Mouse (Mus musculus): ENCODE measurements at regions not wholly inside any gene's neighbourhood (a gene's known extent, or its start where the extent isn't known, plus 50 kb on each side); places are given as distances from the start of the nearest gene placed in this dataset.

- H3K4me2 ChIP-seq (replicated peaks): no peak overlapping the region
- no peaks in the 10 kb centered on the region for H3K9me3 ChIP-seq
- ATAC-seq: no peak
- no peak overlapping the region for H3K4me3 ChIP-seq (replicated peaks)
- H3K9ac ChIP-seq (replicated peaks): no peak overlapping the region
- no peaks in the 10 kb centered on the region for H3K27me3 ChIP-seq
- H3K4me1 ChIP-seq (replicated peaks): no peaks in the 10 kb centered on the region
- H3K36me3 ChIP-seq: no peaks in the 10 kb centered on the region
- no peak overlapping the region for H3K27ac ChIP-seq
- 60% methylated on average over 8 of the region's 8 CpGs for WGBS
Measured at GRCm38 (mm10) chr2:116942321-116942791, 63.9 kb downstream of the Tmco5 start.

DNA sequence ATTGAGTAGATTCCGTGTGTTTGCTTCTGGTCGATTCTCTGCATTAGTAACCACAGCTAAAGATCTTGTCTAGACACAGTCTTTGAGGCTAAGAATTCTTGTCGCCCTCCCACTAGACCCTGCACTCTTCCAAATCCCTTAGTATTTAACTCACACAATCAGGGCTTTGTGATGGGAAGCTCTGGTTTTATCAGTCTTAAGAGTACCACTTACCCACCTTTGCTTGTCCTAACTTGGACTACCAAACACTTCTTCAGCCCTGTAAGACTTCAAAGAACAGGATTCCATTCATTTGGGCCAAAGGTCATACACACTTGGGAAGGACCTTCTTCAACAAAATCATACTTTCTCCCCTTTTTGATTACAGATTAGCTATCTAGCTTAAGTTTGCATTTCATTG, 70.0 kb downstream of the Tmco5 start:
- ATAC-seq: no peak
- 48% methylated on average over 3 of the region's 3 CpGs for WGBS

DNA sequence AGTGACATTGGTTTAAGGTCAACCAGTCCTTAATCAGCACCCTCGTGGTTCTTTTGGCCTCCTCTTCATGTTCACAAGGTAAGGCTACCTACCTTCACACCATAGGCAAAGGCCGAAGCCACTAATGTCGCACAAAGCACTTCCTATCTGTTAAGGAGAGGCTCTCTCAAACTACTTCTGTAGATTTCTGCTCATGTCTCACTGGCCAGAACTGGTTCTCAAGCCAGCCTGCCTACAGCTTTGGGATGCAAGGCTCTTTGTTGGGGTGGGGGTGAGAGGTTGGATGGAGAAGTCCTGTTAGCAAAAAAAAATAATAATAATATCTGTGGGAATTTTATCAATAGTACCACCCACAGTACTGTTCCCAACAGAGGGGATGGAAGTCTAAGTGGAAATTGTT, 71.2 kb downstream of the Tmco5 start:
- WGBS: 86% methylated on average over 3 of the region's 3 CpGs
- no peak overlapping the region for H3K4me3 ChIP-seq (replicated peaks)

More for the DNA sequence above, 70.0 kb downstream of the Tmco5 start:
- no peak overlapping the region for H3K9ac ChIP-seq (replicated peaks)
- no peaks in the 10 kb centered on the region for H3K36me3 ChIP-seq
- no peak overlapping the region for H3K27ac ChIP-seq
- H3K27me3 ChIP-seq: no peaks in the 10 kb centered on the region
- no peak overlapping the region for H3K4me2 ChIP-seq (replicated peaks)
- H3K4me1 ChIP-seq (replicated peaks): no peaks in the 10 kb centered on the region
- no peaks in the 10 kb centered on the region for H3K9me3 ChIP-seq
- H3K4me3 ChIP-seq (replicated peaks): no peak overlapping the region

GRCm38 (mm10) chr2:116950154-116950553, 71.7 kb downstream of the Tmco5 start:
- no peaks in the 10 kb centered on the region for H3K27me3 ChIP-seq
- H3K4me2 ChIP-seq (replicated peaks): no peak overlapping the region
- H3K36me3 ChIP-seq: no peaks in the 10 kb centered on the region
- no peak overlapping the region for H3K4me3 ChIP-seq (replicated peaks)
- no peaks in the 10 kb centered on the region for H3K9me3 ChIP-seq
- no peaks in the 10 kb centered on the region for H3K4me1 ChIP-seq (replicated peaks)
- no peak for ATAC-seq
- H3K27ac ChIP-seq: no peak overlapping the region
- H3K9ac ChIP-seq (replicated peaks): no peak overlapping the region
- WGBS: 94% methylated on average over 5 of the region's 5 CpGs

More for the DNA sequence above, 71.2 kb downstream of the Tmco5 start:
- H3K27me3 ChIP-seq: no peaks in the 10 kb centered on the region
- H3K9me3 ChIP-seq: no peaks in the 10 kb centered on the region
- H3K36me3 ChIP-seq: no peaks in the 10 kb centered on the region
- H3K27ac ChIP-seq: no peak overlapping the region
- no peak overlapping the region for H3K9ac ChIP-seq (replicated peaks)
- no peak overlapping the region for H3K4me2 ChIP-seq (replicated peaks)
- no peak for ATAC-seq
- H3K4me1 ChIP-seq (replicated peaks): no peaks in the 10 kb centered on the region

DNA sequence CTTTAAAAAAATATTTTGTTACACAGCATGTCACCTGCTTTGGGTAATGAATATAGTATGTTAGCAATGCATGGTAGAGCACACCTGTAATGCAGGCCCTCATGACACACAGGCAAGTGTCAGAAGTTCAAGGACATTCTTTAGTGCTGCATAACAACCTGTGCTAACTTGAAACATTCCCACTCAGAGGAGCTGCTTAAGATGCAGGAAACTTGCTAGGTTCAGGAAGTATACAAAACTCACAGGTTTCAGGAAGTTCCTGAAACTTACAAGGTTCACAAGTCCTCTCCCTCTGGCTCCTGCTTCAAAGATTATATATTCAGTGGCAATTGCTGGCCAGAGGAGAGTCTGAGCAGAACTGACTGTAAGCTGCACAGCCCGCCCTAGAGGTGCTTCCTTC, 73.0 kb downstream of the Tmco5 start:
- H3K4me2 ChIP-seq (replicated peaks): no peak overlapping the region
- H3K27me3 ChIP-seq: no peaks in the 10 kb centered on the region
- H3K4me3 ChIP-seq (replicated peaks): no peak overlapping the region
- H3K9ac ChIP-seq (replicated peaks): no peak overlapping the region
- 88% methylated on average over 1 of the region's 1 CpGs for WGBS
- ATAC-seq: no peak
- H3K27ac ChIP-seq: no peak overlapping the region
- H3K9me3 ChIP-seq: no peaks in the 10 kb centered on the region
- no peaks in the 10 kb centered on the region for H3K4me1 ChIP-seq (replicated peaks)
- H3K36me3 ChIP-seq: no peaks in the 10 kb centered on the region

DNA sequence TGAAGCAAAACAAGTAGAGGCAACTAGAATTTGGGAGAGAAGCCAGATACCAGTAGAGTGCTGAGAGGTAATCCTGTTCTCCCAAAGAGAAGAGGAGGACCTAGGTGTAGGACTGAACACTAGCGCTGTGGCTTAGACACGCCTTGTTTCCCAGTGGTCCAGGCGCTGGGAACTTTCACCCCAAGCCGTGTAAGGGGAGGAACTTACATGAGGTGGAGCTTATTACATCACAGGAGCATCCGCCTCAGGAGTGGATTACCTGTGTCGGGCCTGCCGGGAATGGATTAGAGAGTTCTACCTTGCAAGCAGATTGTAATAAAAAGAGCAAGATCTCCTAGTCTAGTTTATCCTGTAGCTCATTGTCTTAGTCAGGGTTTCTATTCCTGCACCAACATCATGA, 75.8 kb downstream of the Tmco5 start:
- H3K4me1 ChIP-seq (replicated peaks): no peaks in the 10 kb centered on the region
- ATAC-seq: no peak
- no peaks in the 10 kb centered on the region for H3K27me3 ChIP-seq
- H3K9ac ChIP-seq (replicated peaks): no peak overlapping the region
- H3K36me3 ChIP-seq: no peaks in the 10 kb centered on the region
- H3K4me3 ChIP-seq (replicated peaks): no peak overlapping the region
- H3K9me3 ChIP-seq: no peaks in the 10 kb centered on the region
- H3K27ac ChIP-seq: no peak overlapping the region
- WGBS: 94% methylated on average over 7 of the region's 7 CpGs
- H3K4me2 ChIP-seq (replicated peaks): no peak overlapping the region

- Histone ChIP-seq H3K9me3 (no peaks in the 10 kb centered on the region), H3K27me3 (no peaks in the 10 kb centered on the region), H3K4me2 (replicated peaks) (no peak overlapping the region), H3K36me3 (no peaks in the 10 kb centered on the region), H3K4me3 (replicated peaks) (no peak overlapping the region), H3K27ac (no peak overlapping the region), H3K9ac (replicated peaks) (no peak overlapping the region), H3K4me1 (replicated peaks) (no peaks in the 10 kb centered on the region)
- whole genome bisulfite sequencing: 97% methylated on average over 4 of the region's 4 CpGs
- ATAC-seq: no peak
Measured at GRCm38 (mm10) chr2:116954896-116955295, 76.4 kb downstream of the Tmco5 start.

DNA sequence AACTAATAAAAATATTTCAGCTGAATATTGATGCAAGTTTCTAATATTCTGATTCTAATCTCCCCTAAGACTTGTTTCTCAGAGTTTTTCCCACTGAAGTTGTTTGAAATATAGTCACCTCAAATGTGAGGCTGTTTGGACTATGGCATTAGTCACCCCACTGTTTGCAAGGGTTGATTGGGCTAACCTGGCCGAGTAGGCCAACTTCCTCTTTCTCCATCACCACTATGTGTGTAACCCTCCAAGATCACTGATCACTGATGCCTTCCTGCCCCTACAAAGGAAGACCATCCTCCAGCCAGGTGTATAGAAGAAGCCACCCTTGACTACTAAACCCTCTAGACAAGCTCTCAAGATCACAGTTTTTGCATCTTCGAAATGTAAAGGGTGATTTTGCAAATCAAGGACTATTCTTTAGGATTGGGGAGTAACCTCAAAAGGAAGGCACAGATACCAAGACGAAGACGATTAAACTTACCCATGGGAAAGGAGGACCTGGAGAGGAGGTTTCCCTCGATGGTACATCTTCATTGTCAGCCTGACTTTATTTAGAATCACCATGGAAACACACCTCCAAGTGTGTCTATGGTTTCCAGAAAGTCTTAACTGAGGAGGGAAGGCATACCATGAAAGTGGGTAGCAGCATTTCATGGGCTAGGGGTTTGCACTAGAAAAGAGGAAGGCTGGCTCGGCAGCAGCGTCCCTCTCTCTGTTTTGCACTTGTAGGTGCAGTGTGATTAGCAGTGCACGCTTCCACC, 84.8 kb downstream of the Tmco5 start:
- Histone ChIP-seq H3K4me3 (replicated peaks) (no peak overlapping the region), H3K4me2 (replicated peaks) (no peak overlapping the region), H3K9me3 (no peaks in the 10 kb centered on the region), H3K27me3 (no peaks in the 10 kb centered on the region), H3K4me1 (replicated peaks) (no peaks in the 10 kb centered on the region), H3K27ac (no peak overlapping the region), H3K36me3 (no peaks in the 10 kb centered on the region), H3K9ac (replicated peaks) (no peak overlapping the region)
- WGBS: 79% methylated on average over 8 of the region's 8 CpGs
- ATAC-seq: no peak

DNA sequence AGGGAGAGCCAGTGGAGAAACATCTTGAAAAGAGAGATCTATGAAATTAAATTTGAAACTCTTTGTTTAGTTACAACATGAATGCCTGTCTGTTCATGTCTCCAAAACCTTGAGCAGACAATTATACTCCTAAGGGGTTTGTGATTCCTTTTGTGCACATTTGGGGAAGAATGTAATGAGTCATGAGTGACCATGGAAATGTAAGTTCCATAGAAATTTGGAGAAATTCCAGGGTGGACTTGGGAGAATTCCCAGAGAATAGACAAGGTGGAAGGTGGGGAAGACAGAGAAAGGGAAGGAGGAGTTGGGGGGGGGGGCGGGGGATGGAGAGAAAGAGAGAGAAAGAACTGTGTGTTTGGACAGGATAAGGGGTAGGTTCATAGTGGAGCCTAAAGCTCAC, 87.8 kb downstream of the Tmco5 start:
- Histone ChIP-seq H3K9me3 (no peaks in the 10 kb centered on the region), H3K27ac (no peak overlapping the region), H3K36me3 (no peaks in the 10 kb centered on the region), H3K9ac (replicated peaks) (no peak overlapping the region), H3K27me3 (peaks cover 11% of the 10 kb centered on the region), H3K4me2 (replicated peaks) (no peak overlapping the region), H3K4me3 (replicated peaks) (no peak overlapping the region), H3K4me1 (replicated peaks) (no peaks in the 10 kb centered on the region)
- WGBS: 100% methylated on average over 1 of the region's 1 CpGs
- no peak for ATAC-seq

DNA sequence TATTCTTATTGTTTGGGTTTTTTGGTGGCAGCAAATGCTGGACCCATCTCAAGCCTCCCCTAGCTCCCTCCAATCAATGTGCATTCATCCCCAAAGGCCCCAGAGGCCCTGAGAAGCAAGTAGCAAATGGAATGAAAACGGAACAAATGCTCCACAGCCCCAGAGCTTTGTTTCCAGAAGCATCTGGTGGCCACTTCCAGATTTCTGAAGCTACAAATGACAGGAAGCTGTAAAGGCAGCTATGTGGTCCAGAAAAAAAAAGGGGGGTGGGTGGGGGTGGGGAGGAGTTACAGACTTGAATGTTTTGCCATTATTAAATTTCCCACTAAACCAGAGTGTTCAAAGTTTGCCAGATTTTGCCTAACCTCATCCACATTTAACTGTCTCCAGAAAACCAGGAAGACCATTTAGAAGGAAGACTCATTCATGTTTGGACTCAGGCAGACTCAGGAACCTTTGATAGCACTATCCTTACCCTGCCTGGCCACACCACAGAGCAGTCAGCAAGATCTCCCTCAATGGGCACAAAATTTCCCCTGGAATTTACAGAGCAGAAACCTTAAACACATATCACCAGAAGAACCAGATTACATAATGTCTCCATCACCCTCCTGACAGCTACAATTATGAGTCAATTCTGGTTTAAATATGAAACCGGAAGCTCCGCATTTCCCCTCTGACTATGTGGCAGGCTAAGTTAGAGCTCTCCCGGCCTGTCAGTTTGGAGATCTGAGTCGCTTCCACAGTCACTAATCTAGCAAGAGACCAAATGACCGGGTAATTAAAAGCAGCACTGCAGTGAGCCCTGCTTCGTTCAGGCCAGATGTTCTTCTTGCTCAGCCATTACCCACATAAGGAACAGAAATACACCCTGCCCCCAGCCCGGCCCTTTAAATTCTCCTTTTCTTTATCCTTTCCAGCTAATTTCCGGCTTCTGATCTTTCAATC, 93.4 kb downstream of the Tmco5 start:
- H3K4me1 ChIP-seq (replicated peaks): peaks cover 45% of the 10 kb centered on the region
- peaks cover 15% of the 10 kb centered on the region for H3K27me3 ChIP-seq
- H3K4me3 ChIP-seq (replicated peaks): peak overlapping the region; percentile 16; the same call in 1 of the 2 replicates
- ATAC-seq: no peak
- H3K9ac ChIP-seq (replicated peaks): peak overlapping the region; percentile 39; the same call in 1 of the 2 replicates
- no peaks in the 10 kb centered on the region for H3K9me3 ChIP-seq
- peak overlapping the region; percentile 44; the same call in 1 of the 2 replicates for H3K27ac ChIP-seq
- 5% methylated on average over 9 of the region's 9 CpGs for WGBS
- H3K36me3 ChIP-seq: no peaks in the 10 kb centered on the region
- peak overlapping the region; percentile 29 for H3K4me2 ChIP-seq (replicated peaks)

DNA sequence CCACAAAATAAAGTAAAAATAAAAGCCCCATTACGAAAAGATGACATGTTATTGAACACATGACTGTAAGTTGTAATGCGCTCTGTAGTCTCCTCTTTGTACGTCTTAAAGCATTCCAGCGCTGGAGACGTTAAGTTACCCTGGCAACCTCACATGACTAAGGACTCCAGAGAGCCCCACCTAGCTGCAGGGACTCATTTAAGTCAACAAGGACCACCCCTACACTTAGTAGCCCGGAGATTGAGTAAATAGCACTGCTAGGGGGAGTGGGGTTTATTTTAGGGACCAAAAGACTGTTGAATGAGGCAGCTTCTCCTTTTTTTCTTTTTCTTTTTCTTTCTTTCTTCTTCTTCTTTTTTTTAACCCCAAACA, 94.1 kb downstream of the Tmco5 start:
- no peaks in the 10 kb centered on the region for H3K36me3 ChIP-seq
- no peak for ATAC-seq
- H3K4me3 ChIP-seq (replicated peaks): peak overlapping the region; percentile 16; the same call in 1 of the 2 replicates
- peak overlapping the region; percentile 39; the same call in 1 of the 2 replicates for H3K9ac ChIP-seq (replicated peaks)
- peaks cover 15% of the 10 kb centered on the region for H3K27me3 ChIP-seq
- peak overlapping the region; percentile 29 for H3K4me2 ChIP-seq (replicated peaks)
- 0% methylated on average over 6 of the region's 6 CpGs for WGBS
- H3K9me3 ChIP-seq: no peaks in the 10 kb centered on the region
- H3K27ac ChIP-seq: no peak overlapping the region
- H3K4me1 ChIP-seq (replicated peaks): peaks cover 51% of the 10 kb centered on the region

DNA sequence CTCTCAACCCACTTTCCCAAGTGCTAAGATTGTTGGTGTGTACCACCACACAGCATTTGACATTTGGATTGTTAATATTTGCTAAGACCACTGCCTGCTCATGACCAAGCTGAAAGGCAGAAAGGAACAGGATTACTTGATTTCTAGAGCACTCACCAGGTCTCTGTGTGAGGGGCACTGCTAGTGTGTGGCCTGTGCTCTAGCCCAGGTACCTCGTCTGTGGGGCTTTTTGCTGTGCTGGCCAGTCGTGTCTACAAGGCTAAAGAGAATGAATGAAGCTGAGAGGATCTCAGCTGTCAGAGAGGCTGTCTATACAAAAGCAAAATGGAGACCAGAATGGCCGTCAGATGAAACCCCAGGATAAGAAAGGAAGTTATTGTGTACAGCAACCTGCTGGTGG, 95.0 kb downstream of the Tmco5 start:
- H3K27me3 ChIP-seq: peaks cover 15% of the 10 kb centered on the region
- H3K27ac ChIP-seq: no peak overlapping the region
- H3K4me1 ChIP-seq (replicated peaks): peaks cover 58% of the 10 kb centered on the region
- H3K4me2 ChIP-seq (replicated peaks): no peak overlapping the region
- no peak overlapping the region for H3K4me3 ChIP-seq (replicated peaks)
- no peak for ATAC-seq
- no peak overlapping the region for H3K9ac ChIP-seq (replicated peaks)
- no peaks in the 10 kb centered on the region for H3K9me3 ChIP-seq
- H3K36me3 ChIP-seq: no peaks in the 10 kb centered on the region
- 19% methylated on average over 3 of the region's 3 CpGs for WGBS

Measured in midbrain, embryonic 13.5 days (tissue).